Mouse (Mus musculus): ENCODE data around the gene Olfr821.
"Not testable (repeated sequence)": the region's sequence is repeated elsewhere in the genome, so short reads cannot be mapped to it uniquely, and the experiment has no call there.

Gene Olfr821

DNA sequence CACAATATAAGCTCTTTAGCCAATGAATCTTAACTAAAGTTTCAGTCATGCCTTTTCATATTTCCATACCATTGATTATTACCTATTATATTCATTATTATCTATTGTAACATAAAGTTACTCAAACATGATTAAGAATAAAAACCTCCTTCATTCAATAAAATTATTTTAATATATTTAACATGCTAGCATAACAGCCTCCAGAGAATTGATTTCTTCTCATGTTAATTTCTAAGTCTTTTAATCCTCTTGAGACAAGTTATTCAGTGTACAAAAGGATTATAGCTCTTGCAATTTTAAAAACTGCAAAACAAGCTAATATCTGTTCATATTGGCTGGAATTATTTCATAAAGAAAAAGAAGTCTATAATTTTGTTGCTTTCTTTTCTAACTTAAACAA lies at the start of gene Olfr821:
TSS of gene Olfr821 (plus strand) at position 301 of the 400 bp plus-strand sequence.
- DNase-seq (ENCODE audit: low read depth, low spot score), result no peak

DNA sequence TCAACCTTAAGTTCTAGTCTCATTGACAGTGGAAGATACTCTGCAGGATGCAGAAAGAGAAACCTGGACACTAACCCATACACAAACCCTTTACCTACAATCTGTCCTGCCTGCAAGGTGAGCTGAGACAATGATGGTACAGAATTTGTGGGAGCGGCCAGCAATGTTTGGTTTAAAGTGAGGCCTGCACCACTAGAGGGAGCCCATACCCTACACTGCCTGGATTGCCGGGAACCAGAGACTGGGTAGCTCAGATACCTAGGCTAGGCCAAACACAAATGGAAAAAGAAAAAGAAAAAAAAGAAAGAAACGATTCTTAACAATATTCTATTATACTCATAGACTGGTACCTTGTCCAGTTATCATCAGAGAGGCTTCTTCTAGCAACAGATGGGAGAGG lies 48.3 kb upstream of the Olfr821 start:
- not testable (repeated sequence) for DNase-seq (ENCODE audit: low read depth, low spot score)

DNA sequence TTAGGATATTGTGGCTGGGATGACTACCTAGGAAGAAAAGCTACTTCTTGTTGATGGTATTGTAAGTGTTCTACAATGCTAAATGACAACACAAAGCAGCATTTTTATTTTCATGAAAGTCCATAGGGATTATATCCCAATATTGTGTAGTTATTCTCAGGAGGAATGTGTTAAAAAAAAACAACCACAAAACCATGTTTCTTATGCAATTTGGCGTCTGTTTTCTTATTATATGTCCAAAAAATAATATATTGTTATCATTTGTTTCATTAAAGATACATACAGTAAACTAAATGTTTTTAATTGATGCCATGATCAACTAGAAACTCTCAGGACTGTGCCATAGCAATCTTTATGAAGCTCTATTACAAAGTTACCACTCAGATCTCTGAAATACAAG lies 45.2 kb upstream of the Olfr821 start, which contains the start of gene Gm10310:
TSS of gene Gm10310 (minus strand) at position 101 of the 400 bp plus-strand sequence.
- not testable (repeated sequence) for DNase-seq (ENCODE audit: low read depth, low spot score)

DNA sequence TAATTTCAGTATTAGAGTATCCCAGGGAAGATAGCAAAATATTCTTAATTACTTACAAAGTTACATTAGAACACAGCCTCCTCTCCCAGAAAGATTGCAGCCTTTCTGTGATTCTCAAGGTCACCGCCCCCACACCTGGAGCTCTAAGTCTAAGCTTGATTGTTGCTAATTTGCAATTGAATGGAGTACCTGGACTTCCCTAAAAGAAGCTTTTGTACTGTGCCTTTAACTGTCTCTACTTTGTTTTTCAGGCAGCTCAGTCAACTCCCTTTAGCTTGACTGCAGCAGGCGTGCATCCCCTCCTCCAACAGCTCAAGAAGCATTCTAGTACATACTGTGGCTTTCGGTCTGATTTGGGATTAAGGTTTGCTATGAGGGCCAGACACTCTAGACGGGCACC lies 26.0 kb upstream of the Olfr821 start:
- DNase-seq (ENCODE audit: low read depth, low spot score), result not testable (repeated sequence)

DNA sequence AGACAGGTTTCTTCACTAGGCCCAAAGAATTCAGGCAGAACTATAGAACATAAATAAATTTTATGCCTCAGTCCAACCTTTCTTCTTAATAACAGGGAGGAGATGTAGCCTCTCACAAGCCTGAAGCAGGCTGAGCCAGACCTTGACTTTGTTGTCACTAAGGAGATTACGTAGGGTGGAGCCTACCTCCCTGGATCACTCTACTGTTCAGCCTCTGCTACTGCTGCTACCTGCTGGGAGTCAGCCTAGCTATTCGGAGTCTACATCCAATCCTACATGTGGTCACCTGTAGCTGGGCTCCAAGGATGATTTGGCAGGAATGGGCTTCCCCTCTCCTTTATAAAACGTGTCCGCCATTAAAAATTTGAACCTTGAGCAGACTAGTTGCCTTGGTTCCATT lies 24.8 kb upstream of the Olfr821 start:
- DNase-seq (ENCODE audit: low read depth, low spot score), result not testable (repeated sequence)

DNA sequence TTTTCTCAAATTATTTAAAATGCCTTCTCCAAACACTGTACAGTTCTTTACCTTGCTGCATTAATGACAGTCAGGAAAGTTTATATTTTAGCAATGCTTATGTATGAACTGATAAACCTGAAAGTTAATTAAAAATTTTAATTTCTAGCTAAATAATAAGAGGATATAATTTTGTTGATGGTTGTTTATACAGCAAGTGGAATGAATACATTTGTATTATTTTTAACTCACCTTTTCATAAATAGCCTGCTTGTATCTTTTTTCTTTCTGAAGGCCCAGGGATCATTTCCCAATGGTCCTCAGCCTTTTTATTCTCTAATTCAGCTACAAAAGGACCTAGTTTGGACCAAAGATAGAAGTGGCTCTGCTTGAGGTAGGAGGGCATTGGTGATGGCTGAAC lies 17.8 kb upstream of the Olfr821 start, which contains the start of gene Olfr820:
TSS of gene Olfr820 (plus strand) at position 301 of the 400 bp plus-strand sequence.
- DNase-seq (ENCODE audit: low read depth, low spot score), result no peak

DNA sequence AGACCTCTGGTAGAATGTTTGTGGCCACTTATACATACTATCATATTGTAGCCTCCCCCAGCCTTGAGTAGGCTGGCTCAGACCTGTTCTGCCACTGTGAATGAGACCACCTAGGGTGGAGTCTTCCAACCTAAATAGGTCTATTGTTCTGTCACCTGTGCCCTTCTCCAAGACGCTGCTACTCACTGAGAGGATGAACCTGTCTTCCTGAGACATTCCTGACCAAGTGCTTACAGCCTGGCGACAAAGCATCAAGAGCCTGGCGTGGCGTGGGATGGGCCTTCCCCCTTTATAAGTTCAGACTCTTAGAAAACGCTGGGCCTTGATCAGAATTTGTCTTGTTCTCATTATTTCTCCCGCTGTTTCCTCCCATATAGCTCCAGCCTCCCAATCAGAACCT lies 6.9 kb downstream of the Olfr821 start:
- DNase-seq (ENCODE audit: low read depth, low spot score), result no peak

DNA sequence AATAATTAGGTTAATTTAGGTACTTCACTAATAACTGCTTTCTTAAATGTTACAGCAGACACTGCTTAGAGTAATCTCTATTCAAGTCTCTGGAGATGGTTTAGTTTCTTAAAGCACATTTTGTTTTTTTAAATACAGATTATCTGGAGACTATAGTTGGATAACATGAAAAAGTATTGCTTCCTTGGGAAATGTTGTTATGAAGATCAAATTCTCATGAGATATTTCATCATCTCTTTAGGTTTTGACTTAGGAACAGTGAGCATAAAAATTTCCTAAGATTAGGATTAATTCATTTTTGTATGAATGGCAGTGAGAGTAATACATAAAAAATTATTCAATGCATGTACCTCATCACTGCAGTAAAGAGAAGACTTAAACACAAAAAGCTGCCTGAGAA lies 40.8 kb downstream of the Olfr821 start, which contains the start of gene Olfr822:
TSS of gene Olfr822 (plus strand) at position 301 of the 400 bp plus-strand sequence.
- no peak for DNase-seq (ENCODE audit: low read depth, low spot score)

All from retina, postnatal 7 days (tissue).